Mouse (Mus musculus) activated CD4-positive, CD25-positive, alpha-beta regulatory T cell, adult 4 months (primary cell): ENCODE data around the gene Pou2f1. TPM values are rescaled to one million over a fixed set of nuclear protein-coding genes. Genes with fewer than 3 reads are reported as not detected.
"Not testable (repeated sequence)": the region's sequence is repeated elsewhere in the genome, so short reads cannot be mapped to it uniquely, and the experiment has no call there.

Experiments used
- ATAC-seq: one replicate; pipeline ENCODE4 v1.8.0; 2017
- polyA plus RNA-seq, 2 experiments: library from polyadenylated mRNA; unstranded; fragments of 100-300 nt; shearing (Covaris generic); gene quantifications; one replicate each; pipeline ENCODE4 v1.2.1; 2017

Gene Pou2f1
- polyA plus RNA-seq, 2 experiments from 2014 or later = 34.8 to 36.9 TPM

- ATAC-seq = peak; percentile 58
These were observed 924 bp upstream of the Pou2f1 start for GRCm38 (mm10) chr1:166003181-166004022.

- no peak for ATAC-seq
These were observed 481 bp downstream of the Pou2f1 start for GRCm38 (mm10) chr1:166001904-166002489.

DNA sequence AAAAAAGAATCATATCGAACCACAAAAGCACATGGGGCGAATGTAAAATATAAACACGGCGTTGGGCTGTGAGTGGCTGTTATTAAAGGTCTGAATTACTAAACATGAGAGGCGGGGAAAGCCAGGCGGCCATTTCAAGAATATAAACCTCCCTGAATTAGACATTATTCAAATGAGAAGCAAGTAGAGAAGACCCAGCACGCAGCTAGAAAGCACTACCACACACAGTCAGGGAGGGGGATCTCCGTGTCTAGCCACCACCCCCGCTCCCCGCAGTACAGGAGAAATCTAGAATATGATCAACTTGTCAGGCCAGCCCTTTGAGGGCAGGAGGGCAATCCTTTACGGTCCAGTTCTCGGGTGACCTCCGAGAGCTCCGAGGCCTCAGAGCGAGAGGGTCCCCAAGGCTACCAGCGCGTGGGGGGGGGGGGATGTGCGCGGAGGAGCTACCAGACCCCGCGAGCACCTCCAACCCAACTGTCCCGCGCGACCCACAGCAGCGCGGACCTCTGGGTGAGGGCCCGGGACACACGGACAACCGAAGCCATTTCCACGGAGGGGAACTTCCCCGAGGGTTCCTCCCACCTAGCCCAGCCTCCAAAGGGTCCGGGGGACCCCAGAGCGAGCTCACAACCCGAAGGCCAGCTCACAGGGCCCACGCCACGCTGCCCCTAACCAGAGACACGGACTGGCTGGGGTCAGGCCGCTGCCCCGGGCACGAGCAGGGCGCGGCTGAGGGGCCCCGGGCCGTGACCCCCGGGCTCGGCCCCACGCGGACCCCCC lies 1.2 kb downstream of the Pou2f1 start:
- peak; percentile 37 for ATAC-seq

DNA sequence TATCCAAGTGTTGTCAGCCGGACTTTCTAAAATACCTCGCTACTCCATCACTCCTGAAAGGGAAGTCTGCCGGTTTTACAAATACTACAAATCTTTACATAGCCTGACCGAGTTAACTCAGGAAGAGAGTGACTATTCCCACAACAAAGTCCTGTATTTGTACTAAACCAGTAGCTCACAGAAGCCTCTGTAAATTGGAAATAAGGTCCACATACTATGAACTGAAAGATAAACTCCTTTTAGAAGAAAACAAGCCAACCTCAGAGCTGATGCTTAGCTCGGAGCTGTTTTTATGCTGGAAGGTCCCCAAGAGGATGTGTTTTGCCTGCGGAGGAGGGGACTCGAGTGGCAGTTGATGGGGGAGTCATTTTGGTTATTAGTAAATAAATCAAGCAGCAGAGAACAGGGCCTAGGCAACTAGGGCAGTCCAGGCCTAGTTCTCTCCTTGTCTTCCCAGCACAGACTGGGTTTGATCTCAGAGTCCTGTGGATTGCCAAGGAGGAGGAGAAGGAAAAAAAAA lies 1.8 kb downstream of the Pou2f1 start:
- peak; percentile 6 for ATAC-seq

- no peak for ATAC-seq
These were observed 2.8 kb downstream of the Pou2f1 start for GRCm38 (mm10) chr1:165999709-166000108.

DNA sequence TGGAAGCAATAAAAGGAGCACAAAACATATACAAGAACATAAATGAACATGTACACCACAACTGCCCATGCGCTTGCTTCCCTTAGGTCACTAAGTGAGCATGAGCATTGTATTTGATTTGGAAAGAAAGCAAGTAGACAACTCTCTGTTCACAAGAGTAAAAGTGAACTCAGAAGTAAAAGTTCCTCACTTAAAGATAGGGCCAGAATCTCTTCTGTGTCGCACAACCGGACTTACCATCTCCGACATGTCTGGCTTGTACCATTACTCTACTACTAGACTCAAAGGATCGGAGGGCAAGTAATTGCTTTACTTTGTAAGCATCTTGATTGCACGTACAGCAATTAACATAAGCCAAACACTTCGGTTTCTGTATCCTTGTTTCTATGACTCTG lies 6.8 kb downstream of the Pou2f1 start:
- no peak for ATAC-seq

DNA sequence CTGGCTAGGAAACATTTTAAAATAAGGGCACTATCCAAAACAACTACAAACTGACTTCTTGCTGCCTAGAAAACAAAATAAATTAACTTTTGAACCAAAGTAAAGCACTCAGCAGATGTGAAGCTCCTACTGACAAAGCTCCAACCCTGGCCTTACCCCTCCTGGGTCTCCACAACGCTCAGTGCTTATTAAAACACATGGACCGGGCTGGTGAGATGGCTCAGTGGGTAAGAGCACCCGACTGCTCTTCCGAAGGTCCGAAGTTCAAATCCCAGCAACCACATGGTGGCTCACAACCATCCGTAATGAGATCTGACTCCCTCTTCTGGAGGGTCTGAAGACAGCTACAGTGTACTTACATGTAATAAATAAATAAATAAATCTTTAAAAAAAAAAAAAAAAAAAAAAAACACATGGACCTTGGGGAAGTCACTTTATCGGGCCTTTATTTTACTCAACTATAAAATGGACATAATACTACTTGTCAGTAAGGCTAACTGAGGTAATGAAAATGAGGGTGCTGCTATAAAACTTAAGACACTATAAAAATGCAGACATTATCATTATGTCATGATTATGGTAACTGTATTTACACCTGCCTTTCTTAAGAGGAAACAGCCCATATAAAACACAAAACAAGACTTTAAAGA lies 7.3 kb downstream of the Pou2f1 start:
- not testable (repeated sequence) for ATAC-seq

DNA sequence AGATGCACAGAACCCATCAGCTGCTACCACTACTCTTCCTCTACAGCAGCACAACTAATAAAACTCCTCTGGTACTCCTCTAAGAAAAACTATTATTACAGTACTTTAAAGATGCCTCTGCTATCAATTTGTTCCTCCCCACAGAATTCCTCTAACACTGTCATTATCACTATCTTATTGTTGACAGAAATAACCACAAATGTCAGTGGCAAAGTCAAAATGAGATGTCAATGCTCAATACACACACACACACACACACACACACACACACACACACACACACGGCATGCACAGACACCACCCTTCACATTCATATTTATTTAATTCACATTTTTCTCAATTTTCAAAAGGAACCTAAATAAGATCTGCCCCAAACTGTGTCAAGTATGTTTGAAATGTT lies 8.2 kb downstream of the Pou2f1 start:
- no peak for ATAC-seq

- no peak for ATAC-seq
These were observed 9.0 kb downstream of the Pou2f1 start for GRCm38 (mm10) chr1:165993270-165994156.

DNA sequence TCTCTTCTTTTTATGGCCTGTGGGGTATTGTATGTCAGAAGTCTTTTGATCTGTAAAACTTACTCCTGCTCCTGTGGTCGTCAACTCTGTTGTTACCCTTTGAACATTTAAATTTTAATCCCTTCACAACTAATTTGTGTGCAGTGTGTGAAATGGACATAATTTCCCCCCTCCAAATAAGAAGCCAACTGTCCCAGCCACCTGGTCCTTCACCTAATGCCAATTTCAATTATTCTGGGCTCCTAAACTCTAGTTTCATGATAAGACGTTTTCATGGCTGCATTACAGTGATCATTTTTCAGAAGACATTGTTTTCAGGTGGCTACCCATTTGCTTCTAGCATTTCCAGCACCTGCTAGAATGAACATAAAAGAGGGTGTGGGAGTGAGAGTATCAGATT lies 13.9 kb downstream of the Pou2f1 start:
- no peak for ATAC-seq

GRCm38 (mm10) chr1:165988072-165988471 lies 14.4 kb downstream of the Pou2f1 start:
- no peak for ATAC-seq

- peak; percentile 21 for ATAC-seq
These were observed 16.6 kb downstream of the Pou2f1 start for GRCm38 (mm10) chr1:165985743-165986360.

DNA sequence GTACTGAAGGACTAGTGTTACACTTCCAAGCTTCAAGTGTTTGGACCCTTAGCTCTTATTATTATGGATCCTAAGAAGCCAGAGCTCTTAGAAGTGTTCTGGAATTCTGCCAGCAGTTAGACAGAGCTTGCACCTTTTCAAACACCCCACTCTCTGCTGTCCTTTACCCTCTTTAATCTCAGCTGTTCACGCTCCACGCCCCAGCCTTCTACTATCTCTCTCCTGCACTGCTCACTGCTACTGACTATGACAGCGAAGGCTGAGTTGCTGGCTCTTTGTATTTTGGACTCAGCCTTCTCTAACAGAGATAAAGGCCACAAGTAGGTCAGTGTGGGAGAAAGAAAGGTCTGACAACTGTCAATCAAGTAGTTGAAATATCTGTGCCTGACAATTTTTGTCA lies 17.3 kb downstream of the Pou2f1 start:
- ATAC-seq = no peak

DNA sequence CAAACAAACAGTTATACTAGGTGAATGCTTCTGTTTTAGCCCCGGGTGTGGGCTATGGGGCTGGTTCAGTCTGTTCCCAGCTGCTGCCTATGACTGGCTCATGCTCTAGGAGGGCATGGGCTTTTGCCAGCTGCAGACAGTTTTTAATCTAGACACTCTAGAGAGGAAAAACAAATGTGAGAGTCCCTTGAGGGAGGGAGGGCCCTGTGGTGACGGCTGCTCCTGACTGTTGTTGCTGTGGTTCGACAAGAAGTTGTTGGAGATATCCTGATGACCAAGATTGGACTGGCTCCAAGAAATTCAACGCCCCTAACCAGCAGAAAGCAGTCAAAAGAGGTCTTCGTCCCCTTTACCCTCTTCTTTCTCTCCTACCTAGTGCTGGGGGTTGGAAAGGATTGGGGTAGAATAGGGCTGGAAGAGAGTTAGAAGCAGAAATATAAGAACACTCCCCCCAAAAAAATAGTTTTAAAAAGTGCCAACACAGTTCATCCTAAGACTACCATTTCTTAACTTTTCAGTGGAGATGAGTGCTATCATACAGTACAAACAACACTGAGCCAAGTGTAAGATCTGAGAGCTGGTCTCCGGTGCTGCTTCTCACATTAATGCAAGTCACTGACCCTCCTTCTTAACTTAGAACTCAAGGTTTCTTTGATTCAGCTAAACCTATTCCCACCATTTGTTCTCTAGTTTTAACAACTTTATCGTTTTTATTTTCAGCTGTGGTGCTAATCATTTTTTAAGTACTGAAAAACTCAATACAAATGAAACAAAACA lies 25.6 kb downstream of the Pou2f1 start:
- no peak for ATAC-seq

DNA sequence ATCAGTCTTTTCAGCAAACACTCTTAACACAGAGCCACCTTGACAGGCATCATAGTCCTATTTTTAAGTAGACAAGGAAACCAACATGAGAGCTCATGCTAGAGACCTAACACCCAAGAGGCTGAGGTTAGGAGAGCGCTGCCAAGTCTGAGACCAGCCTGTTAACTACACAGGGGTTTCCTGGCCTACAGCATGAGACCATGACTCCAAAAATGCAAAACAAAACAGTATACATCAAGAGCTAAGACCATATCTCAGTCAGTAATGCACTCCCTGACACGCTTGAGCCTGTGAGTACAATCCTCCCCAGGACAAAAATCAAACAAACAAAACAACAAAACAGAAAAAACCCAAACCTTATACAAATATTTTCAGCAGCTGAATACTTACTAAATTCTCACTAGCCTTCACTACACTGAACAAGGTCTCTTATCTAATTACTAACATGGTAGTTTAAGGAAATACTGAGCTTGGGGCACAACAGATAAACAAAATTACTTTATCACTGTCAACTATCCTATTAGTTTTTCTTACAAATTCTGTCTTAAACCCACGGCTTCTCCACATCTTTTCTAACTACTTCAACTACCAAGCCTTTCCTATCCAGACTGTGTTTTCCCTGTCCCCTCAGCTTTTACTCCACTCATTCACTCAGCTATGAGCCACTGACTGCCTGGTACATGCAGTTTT lies 33.3 kb downstream of the Pou2f1 start:
- ATAC-seq = no peak

- ATAC-seq = peak; percentile 59
These were observed 35.3 kb downstream of the Pou2f1 start for GRCm38 (mm10) chr1:165967027-165967654.

GRCm38 (mm10) chr1:165966156-165966914 lies 36.1 kb downstream of the Pou2f1 start:
- no peak for ATAC-seq

GRCm38 (mm10) chr1:165961676-165962364 lies 40.7 kb downstream of the Pou2f1 start:
- no peak for ATAC-seq
